ENCODE assay signal across 8 mouse cellular contexts in the genomic region with DNA sequence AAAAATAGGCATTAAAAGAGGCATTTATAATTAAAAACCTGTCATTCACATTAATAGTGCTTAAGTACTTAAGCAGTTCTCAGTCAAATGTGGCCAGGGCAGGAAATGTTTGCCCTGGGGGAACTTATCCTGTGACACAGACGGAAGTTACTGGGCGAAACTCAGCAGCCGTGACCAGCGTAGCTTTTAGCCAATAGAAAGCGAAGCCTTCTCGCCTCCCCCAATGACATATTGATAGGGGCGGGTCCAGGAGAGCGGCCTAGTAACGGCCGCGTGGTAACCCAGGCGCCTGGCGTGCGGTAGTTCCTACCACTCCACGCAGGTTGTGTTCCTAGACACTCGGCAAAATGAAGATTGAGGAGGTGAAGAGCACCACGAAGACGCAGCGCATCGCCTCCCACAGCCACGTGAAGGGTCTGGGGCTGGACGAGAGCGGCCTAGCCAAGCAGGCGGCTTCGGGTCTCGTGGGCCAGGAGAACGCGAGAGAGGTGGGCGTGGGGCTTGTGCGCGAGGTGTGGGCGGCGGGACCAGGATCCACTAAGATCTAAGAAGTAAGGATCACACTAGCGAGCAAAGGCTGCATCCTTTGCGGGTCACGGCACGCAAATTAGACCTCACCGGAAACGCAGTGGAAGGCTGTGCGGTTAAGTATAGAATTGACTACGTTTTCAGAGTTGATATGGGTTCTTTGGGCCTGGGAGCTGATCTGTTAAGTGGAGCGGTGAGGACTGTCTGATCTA. TPM values are rescaled to one million over a fixed set of nuclear protein-coding genes. Genes with fewer than 3 reads are reported as not detected.
DNase-seq lines count a peak whose midpoint lies in the region; ATAC-seq and TF ChIP-seq lines count a peak whose summit lies in the region.

Ruvbl1 (plus strand) TSS at position 229 of the 740 bp plus-strand sequence.

- DNase-seq in 416B (ENCODE audit: low read depth), result peak; percentile 97
- peak; percentile 94 for DNase-seq in heart, adult 8-10 months (ENCODE audit: low spot score)
- DNase-seq in kidney, adult 9 months, result peak; percentile 96
- DNase-seq in limb, embryonic 14.5 days (ENCODE audit: low spot score), result peak; percentile 99
- peak; percentile 99 for DNase-seq in midbrain, postnatal 0 days (ENCODE audit: low spot score)
- DNase-seq in spleen, postnatal 14 days (ENCODE audit: low spot score in 2 of 2), result peak; percentile 83 to 86

- peak; percentile 99 for ATAC-seq in embryonic facial prominence, embryonic 15.5 days (ENCODE audit: insufficient number of reproducible peaks, low FRiP score, low TSS enrichment, low read depth)
- peak; percentile 100 for ATAC-seq in limb, embryonic 14.5 days (ENCODE audit: low FRiP score, low read depth)
- ATAC-seq in midbrain, postnatal 0 days (ENCODE audit: low FRiP score), result peak; percentile 100

- no peaks in the 10 kb centered on the region; the same call in 1 of the 2 replicates for H3K4me1 ChIP-seq in bone marrow, adult 2 months (ENCODE audit: control insufficient read depth, insufficient read depth, low read length)
- H3K4me1 ChIP-seq in embryonic facial prominence, embryonic 15.5 days, result peaks cover 11% of the 10 kb centered on the region
- H3K4me1 ChIP-seq in limb, embryonic 14.5 days (ENCODE audit: control insufficient read depth, insufficient read depth, low read length), result peaks cover 7% of the 10 kb centered on the region
- H3K4me1 ChIP-seq in midbrain, postnatal 0 days (ENCODE audit: insufficient read depth, low read length), result peaks cover 3% of the 10 kb centered on the region; the same call in 1 of the 2 replicates

- no peaks in the 10 kb centered on the region for H3K27me3 ChIP-seq in embryonic facial prominence, embryonic 15.5 days
- no peaks in the 10 kb centered on the region for H3K27me3 ChIP-seq in limb, embryonic 14.5 days (ENCODE audit: control insufficient read depth, insufficient read depth, low read length)
- no peaks in the 10 kb centered on the region for H3K27me3 ChIP-seq in midbrain, postnatal 0 days (ENCODE audit: insufficient read depth, low read length)

- no peak within 1 kb of the TSS for H3K27ac ChIP-seq in bone marrow, adult 2 months (ENCODE audit: control insufficient read depth, insufficient read depth, low read depth, low read length, poor library complexity)
- no peak within 1 kb of the TSS for H3K27ac ChIP-seq in embryonic facial prominence, embryonic 15.5 days (replicated peaks)
- no peak within 1 kb of the TSS for H3K27ac ChIP-seq in limb, embryonic 14.5 days (replicated peaks; ENCODE audit: low read depth, low read length)
- peak within 1 kb of the TSS; percentile 40 for H3K27ac ChIP-seq in midbrain, postnatal 0 days (ENCODE audit: low read depth, low read length)

- peak within 1 kb of the TSS; percentile 91 for H3K4me3 ChIP-seq in bone marrow, adult 2 months (replicated peaks; ENCODE audit: control insufficient read depth, low read depth, low read length)
- peak within 1 kb of the TSS; percentile 69 for H3K4me3 ChIP-seq in embryonic facial prominence, embryonic 15.5 days (replicated peaks)
- H3K4me3 ChIP-seq in limb, embryonic 14.5 days (replicated peaks; ENCODE audit: low read length), result peak within 1 kb of the TSS; percentile 56
- peak within 1 kb of the TSS; percentile 47 for H3K4me3 ChIP-seq in midbrain, postnatal 0 days (ENCODE audit: low read depth, low read length)

- H3K36me3 ChIP-seq in embryonic facial prominence, embryonic 15.5 days, result peaks cover 26% of the 10 kb centered on the region
- peaks cover 31% of the 10 kb centered on the region for H3K36me3 ChIP-seq in limb, embryonic 14.5 days (ENCODE audit: control insufficient read depth, insufficient read depth, low read length)
- H3K36me3 ChIP-seq in midbrain, postnatal 0 days (ENCODE audit: insufficient read depth, low read length), result peaks cover 25% of the 10 kb centered on the region

- H3K9ac ChIP-seq in embryonic facial prominence, embryonic 15.5 days, result peak within 1 kb of the TSS; percentile 71
- H3K9ac ChIP-seq in limb, embryonic 14.5 days (ENCODE audit: low read depth, low read length, severe bottlenecking), result peak within 1 kb of the TSS; percentile 76
- peak within 1 kb of the TSS; percentile 64 for H3K9ac ChIP-seq in midbrain, postnatal 0 days (replicated peaks; ENCODE audit: low read length, poor library complexity, severe bottlenecking)

- TF ChIP-seq POLR2A in bone marrow, adult 2 months (IDR thresholded peaks at IDR 0.05; ENCODE audit: borderline replicate concordance, control insufficient read depth, low read depth, low read length), result peak; percentile 29; the same call in 1 of the 2 replicates
- peak; percentile 46; the same call in 1 of the 2 replicates for TF ChIP-seq POLR2A in limb, embryonic 14.5 days (IDR thresholded peaks at IDR 0.05; ENCODE audit: borderline replicate concordance, extremely low read depth, insufficient read depth, insufficient read length)

- under 1% methylated on average over 42 of the region's 42 CpGs for WGBS in bone marrow, adult 2 months
- WGBS in embryonic facial prominence, embryonic 15.5 days, result under 1% methylated on average over 42 of the region's 42 CpGs
- 0% methylated on average over 37 of the region's 42 CpGs for WGBS in limb, embryonic 14.5 days
- WGBS in midbrain, postnatal 0 days, result under 1% methylated on average over 37 of the region's 42 CpGs

- TF ChIP-seq CTCF in bone marrow, adult 2 months (IDR thresholded peaks at IDR 0.05; ENCODE audit: control insufficient read depth, insufficient read depth, low read length), result no peak
- no peak for TF ChIP-seq CTCF in midbrain, postnatal 0 days (IDR thresholded peaks at IDR 0.05)

- no peaks in the 10 kb centered on the region for H3K9me3 ChIP-seq in embryonic facial prominence, embryonic 15.5 days (replicated peaks)
- no peaks in the 10 kb centered on the region for H3K9me3 ChIP-seq in limb, embryonic 14.5 days (ENCODE audit: control insufficient read depth, low read length)
- H3K9me3 ChIP-seq in midbrain, postnatal 0 days (ENCODE audit: low read length), result no peaks in the 10 kb centered on the region

- peak within 1 kb of the TSS; percentile 65 for H3K4me2 ChIP-seq in embryonic facial prominence, embryonic 15.5 days (replicated peaks)
- peak within 1 kb of the TSS; percentile 82 for H3K4me2 ChIP-seq in limb, embryonic 14.5 days (replicated peaks; ENCODE audit: low read depth, low read length, severe bottlenecking)
- H3K4me2 ChIP-seq in midbrain, postnatal 0 days (ENCODE audit: low read depth, low read length, poor library complexity, severe bottlenecking), result peak within 1 kb of the TSS; percentile 71

RNA-seq across cellular contexts. Expression of gene Ruvbl1, which starts in this region (rescaled TPM):
- polyA plus RNA-seq in bone marrow, adult 2 months (2011; ENCODE audit: insufficient read depth, insufficient read length, low replicate concordance, missing spikeins), result 27.7 and 28.3 TPM in 2 replicates
- polyA plus RNA-seq in embryonic facial prominence, embryonic 15.5 days (2015; fragmentation: Nextera tagmentation; extraction: Ambion mirVana), result 131 and 134 TPM in 2 replicates
- total RNA-seq in heart, adult 8-10 months (2022), result 10 to 100 TPM; 14.2 to 19.8 (median 16.7) TPM
- polyA plus RNA-seq in limb, embryonic 14.5 days (2012; rRNA removed), result 67.4 and 79.9 TPM in 2 replicates
- polyA plus RNA-seq in limb, embryonic 14.5 days (2014; fragmentation: Nextera tagmentation; extraction: Ambion mirVana), result 120 and 130 TPM in 2 replicates
- 34.5 and 42.9 TPM in 2 replicates for total RNA-seq in midbrain, postnatal 0 days (2014; rRNA removed)
- 67.6 and 73.5 TPM in 2 replicates for polyA plus RNA-seq in midbrain, postnatal 0 days (2015; fragmentation: Nextera tagmentation; extraction: Ambion mirVana)
